Mouse (Mus musculus) myocyte (in vitro differentiated cells): ENCODE measurements around the gene Cog5.

Experiments used
- CEBPB ChIP-seq: IDR thresholded peaks from 2 replicates; pipeline ENCODE4 v1.6.1; 2011; ENCODE audit warnings: mild to moderate bottlenecking, moderate library complexity; ENCODE audit not compliant: poor library complexity, insufficient read depth, severe bottlenecking
- E2F4 ChIP-seq: IDR thresholded peaks from one replicate; pipeline ENCODE4 v1.6.1; 2011; ENCODE audit warnings: mild to moderate bottlenecking, control low read depth, moderate library complexity; ENCODE audit not compliant: insufficient read depth
- MAX ChIP-seq: IDR thresholded peaks from one replicate; pipeline ENCODE4 v1.6.1; 2011; ENCODE audit warnings: low read depth, mild to moderate bottlenecking, control low read depth
- MYOD1 ChIP-seq, 3 experiments: IDR thresholded peaks; one replicate each; pipeline ENCODE4 v1.6.1; 2011; ENCODE audit warnings: control low read depth in 2 of 3, low read depth in 2 of 3, mild to moderate bottlenecking in 2 of 3, moderate library complexity in 1 of 3; ENCODE audit not compliant: insufficient read length in 2 of 3, control insufficient read depth in 1 of 3
- MYOG ChIP-seq, 3 experiments: IDR thresholded peaks; one replicate each; pipeline ENCODE4 v1.6.1; 2011; ENCODE audit warnings: control low read depth in 2 of 3, low read depth in 2 of 3, mild to moderate bottlenecking in 2 of 3; ENCODE audit not compliant: insufficient read length in 2 of 3, control insufficient read depth in 1 of 3, insufficient read depth in 1 of 3
- POLR2A ChIP-seq: IDR thresholded peaks from one replicate; pipeline ENCODE4 v1.6.1; 2011; ENCODE audit warnings: low read depth, mild to moderate bottlenecking, control low read depth, moderate library complexity; ENCODE audit not compliant: insufficient read length
- POLR2AphosphoS2 ChIP-seq: IDR thresholded peaks from one replicate; pipeline ENCODE4 v1.6.1; 2011; ENCODE audit warnings: low read depth, control low read depth; ENCODE audit not compliant: insufficient read length
- REST ChIP-seq: IDR thresholded peaks from one replicate; pipeline ENCODE4 v1.6.1; 2011; ENCODE audit warnings: mild to moderate bottlenecking, control low read depth, moderate library complexity; ENCODE audit not compliant: insufficient read depth, insufficient read length
- SRF ChIP-seq: IDR thresholded peaks from one replicate; pipeline ENCODE4 v1.6.1; 2011; ENCODE audit warnings: low read depth; ENCODE audit not compliant: control insufficient read depth, insufficient read length
- TCF12 ChIP-seq: IDR thresholded peaks from one replicate; pipeline ENCODE4 v1.6.1; 2011; ENCODE audit warnings: mild to moderate bottlenecking, control low read depth; ENCODE audit not compliant: poor library complexity, insufficient read depth, severe bottlenecking
- TCF3 ChIP-seq: IDR thresholded peaks from one replicate; pipeline ENCODE4 v1.6.1; 2011; ENCODE audit warnings: low read depth, control low read depth; ENCODE audit not compliant: insufficient read length
- USF1 ChIP-seq: IDR thresholded peaks from one replicate; pipeline ENCODE4 v1.6.1; 2011; ENCODE audit warnings: low read depth, mild to moderate bottlenecking, control low read depth, moderate library complexity

DNA sequence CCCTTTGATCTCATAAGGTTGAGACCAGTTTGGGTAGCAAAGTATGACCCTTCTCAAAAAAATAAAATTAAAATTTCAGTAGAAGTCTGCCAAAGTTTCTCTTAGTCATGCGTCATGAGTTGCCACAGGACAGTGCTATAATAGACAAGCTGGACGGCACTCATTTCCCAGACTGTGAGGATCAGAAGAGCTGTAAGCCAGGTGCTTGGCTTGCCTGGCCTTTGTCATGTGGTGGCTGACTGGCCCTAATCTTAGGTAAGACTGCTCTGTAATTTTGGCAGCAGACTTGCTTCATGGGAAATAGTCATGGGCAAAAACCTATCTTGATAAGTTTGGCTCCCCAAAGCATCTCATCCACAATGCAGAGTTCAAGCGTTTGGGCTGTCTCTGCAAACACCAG, 191.4 kb downstream of the Cog5 start:
- TF ChIP-seq POLR2AphosphoS2: no peak
- TF ChIP-seq POLR2A: no peak
- no peak for TF ChIP-seq TCF12
- TF ChIP-seq E2F4: no peak
- no peak for TF ChIP-seq USF1
- no peak for TF ChIP-seq SRF
- no peak for TF ChIP-seq MYOG (IDR thresholded peaks at IDR 0.05; ENCODE audit: control insufficient read depth in 1 of 3, insufficient read depth in 1 of 3, insufficient read length in 2 of 3, low read depth in 2 of 3)
- TF ChIP-seq MAX: no peak
- no peak for TF ChIP-seq CEBPB
- TF ChIP-seq REST: no peak
- no peak for TF ChIP-seq TCF3
- no peak for TF ChIP-seq MYOD1 (IDR thresholded peaks at IDR 0.05; ENCODE audit: control insufficient read depth in 1 of 3, insufficient read length in 2 of 3, low read depth in 2 of 3)
